Mouse (Mus musculus) monocyte, adult 2 months (primary cell): ENCODE results near the gene Nhsl1.

Source experiments
- DNase-seq, 2 experiments: peaks; one replicate each; pipeline ENCODE4 v3.0.0; 2022; ENCODE audit warnings: low spot score in 2 of 2, low read depth in 1 of 2

The Nhsl1 gene

GRCm38 (mm10) chr10:18394270-18394669, 75.5 kb downstream of the Nhsl1 start:
- DNase-seq: no peak

- no peak for DNase-seq
Observed at GRCm38 (mm10) chr10:18400089-18400644, 81.4 kb downstream of the Nhsl1 start.

GRCm38 (mm10) chr10:18400998-18401397, 82.2 kb downstream of the Nhsl1 start:
- no peak for DNase-seq

DNA sequence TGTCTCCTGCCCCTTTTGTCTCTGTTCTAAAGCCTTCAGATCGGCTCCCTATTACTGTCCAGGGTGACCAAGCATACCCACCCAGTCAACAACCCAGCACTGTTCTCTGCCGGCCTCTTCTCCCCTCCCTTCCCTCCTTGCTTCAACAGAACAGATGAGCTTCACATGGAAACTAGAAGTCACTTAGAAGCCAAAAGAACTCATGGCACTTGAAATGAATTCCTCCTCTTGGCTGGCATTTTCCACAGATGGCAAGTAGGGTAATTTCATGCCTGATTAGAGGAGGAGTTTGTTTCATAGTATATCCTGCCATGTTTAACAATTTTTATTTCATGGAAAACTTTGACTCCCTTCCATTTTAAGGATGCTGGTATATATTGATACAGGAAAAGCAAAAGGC, 85.2 kb downstream of the Nhsl1 start:
- DNase-seq: no peak

DNA sequence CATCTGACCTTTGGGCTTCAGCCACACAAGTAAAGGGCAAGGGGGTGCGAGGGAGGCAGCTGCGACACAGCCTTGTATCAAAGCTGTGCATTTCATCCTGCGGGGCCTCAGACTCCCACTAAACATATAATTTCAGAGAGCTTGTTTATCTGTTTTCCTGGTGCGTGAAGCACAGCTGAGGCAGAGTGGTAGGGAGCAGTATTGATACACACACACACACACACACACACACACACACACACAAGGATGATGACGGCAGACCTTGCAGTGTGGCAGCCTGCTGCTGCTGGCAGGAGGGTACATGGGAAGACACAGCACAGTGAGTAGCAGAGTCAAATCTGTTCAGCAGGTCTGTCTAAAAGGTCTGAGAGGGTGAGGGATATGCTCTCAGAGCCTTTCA, 85.9 kb downstream of the Nhsl1 start:
- DNase-seq: no peak

DNA sequence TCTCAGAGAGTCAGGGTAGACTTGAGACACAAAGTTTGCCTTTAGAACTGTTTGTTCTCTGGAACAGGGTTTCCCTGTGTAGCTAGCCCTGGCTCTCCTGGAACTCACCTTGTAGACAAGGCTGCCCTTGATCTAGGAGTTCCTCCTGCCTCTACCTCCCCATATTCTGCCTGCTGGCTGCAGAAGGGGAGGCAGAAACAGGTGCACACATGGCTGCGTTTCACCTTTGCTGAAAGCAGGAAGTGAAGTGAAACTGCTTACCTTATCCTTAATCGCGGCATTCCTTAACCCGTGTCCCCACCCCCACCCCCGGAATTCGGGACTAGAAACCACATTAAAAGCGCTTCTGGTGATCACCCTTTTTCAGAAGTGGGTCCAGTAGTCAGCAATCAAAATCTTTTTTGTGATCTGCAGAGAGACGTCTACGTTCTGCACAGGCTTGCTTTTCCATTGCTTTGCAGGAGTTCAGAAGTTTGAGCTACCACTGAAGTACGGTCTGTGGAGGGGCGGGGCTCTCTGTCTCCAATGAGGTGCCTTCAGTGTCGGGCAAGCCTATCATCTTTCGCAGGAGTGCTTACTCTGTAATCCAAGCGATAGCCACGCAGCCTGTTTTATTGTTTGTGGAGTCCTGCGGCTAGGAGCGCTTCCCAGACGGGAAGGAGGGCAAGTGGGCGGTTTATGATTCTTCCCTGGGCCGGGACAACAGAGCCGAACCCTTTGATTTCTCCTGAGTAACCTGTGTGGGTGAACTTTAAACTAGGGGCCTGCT, 88.5 kb downstream of the Nhsl1 start:
- DNase-seq: no peak

DNA sequence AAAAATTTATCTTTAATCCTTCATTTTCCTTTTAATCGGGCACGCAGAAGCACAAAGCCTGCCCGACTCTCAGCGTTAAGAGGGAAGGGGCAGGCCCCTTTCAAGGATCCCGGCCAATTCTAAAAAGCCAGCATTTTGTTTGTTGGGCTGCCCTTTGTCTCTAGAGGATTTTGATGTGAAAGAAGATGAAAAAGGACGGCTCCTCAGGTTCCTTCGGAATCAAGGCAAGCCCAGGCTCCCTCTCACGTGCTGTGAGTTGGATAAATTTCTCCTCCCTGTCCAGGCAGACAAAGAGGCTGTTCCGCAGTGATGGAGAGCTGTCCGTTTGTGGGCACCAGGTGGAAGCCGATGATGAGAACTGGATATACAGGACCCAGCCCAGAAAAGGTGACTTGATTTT, 89.3 kb downstream of the Nhsl1 start:
- DNase-seq: no peak

DNA sequence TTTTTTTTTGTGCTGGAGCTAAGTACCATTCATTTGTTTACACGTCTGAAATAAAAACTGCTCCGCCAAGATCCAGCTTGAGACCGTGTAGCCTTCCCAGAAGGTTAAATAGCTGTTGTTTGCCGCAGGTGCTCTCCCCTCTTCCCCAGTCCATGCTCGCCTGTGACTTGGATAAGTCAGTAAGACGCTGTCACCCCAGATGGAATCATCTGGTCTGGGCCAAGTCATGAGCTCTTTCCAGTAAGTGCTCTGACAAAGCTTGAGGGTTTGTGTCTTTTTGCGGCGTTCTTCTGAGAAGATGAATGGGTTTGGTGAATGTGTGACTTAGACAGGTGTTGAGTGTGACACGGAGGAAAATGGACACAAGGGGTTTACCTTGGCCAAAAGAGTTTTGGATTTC, 89.8 kb downstream of the Nhsl1 start:
- no peak for DNase-seq

DNA sequence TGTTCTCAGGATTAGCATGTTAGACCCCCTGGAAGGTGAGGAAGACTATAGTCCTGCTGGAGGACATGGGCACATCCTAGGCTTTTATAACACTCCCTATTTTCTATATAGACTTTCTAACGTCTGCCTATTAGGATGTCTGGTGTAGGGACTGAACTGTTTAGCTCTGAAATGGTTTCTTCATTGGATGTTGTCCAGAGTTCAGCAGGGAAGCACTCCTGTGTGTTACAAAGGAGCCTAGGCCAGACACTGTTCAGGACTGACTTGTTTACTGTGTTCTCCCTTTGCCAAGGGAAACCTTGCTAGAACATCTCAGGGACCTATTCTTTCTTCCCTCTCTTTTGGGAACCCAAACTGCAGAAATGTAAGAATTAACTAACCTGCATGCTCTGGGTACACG, 90.3 kb downstream of the Nhsl1 start:
- DNase-seq: no peak

- no peak for DNase-seq
Observed at GRCm38 (mm10) chr10:18411266-18411665, 92.5 kb downstream of the Nhsl1 start.

- DNase-seq: no peak
Observed at GRCm38 (mm10) chr10:18415946-18416345, 97.2 kb downstream of the Nhsl1 start.

- DNase-seq: no peak
Observed at GRCm38 (mm10) chr10:18418160-18418559, 99.4 kb downstream of the Nhsl1 start.

- DNase-seq: no peak
Observed at GRCm38 (mm10) chr10:18419508-18419907, 100.7 kb downstream of the Nhsl1 start.

DNA sequence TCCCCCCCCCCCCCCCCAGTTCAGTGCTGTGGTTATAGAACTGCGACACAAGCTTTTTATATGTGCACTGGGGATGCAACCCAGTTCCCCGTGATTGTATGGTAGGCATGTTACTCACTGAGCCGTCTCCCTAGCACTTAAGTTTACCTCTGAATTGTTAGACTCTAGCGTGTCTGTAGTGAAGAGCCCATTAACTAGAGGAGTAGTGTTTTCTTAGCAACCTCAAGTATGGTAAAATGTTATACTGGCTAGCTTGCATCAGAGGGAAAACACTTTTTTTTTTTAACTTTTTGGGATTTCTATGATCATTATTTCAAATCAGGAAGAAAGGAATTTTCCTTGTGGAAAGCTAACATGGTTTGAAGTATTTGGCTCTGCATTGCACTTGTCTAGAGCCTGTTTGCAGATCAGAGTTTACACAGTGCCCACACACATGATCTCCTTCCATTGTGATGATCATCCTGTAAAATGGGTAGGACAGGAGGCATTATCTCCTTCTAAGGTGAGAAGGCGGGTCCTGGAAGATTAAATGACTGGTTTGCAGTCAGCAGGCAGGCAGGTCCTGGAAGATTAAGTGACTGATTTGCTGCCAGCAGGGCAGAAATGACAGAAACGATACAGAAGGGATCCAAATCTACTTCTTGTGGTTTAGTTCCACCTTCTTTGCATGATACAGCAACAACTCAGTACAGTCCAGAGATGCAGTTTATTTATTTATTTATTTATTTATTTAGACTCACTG, 101.6 kb downstream of the Nhsl1 start:
- DNase-seq: no peak

- DNase-seq: no peak
Observed at GRCm38 (mm10) chr10:18422968-18423367, 104.2 kb downstream of the Nhsl1 start.

- DNase-seq: no peak
Observed at GRCm38 (mm10) chr10:18423557-18423956, 104.8 kb downstream of the Nhsl1 start.

- no peak for DNase-seq
Observed at GRCm38 (mm10) chr10:18427866-18428265, 109.1 kb downstream of the Nhsl1 start.

GRCm38 (mm10) chr10:18429533-18429932, 110.7 kb downstream of the Nhsl1 start:
- no peak for DNase-seq

DNA sequence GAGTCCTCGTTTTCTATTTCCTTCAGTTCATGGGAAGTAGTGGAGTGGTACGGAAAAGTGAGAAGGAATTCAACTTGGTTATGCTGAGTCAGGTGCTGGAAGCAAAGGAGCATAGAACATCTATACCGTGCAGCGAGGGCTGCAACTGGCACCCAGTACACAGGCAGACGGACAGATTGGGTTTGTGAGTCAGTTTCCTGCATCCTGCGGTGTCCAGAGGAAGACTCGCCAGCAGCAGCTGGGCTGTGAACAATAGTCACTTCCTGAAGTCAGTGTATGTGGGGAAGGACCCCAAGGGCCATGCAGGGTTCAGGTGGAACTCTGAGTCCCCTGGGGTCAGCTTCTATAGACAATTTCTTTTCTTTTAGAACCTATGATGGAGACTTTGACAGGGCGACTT, 111.4 kb downstream of the Nhsl1 start:
- DNase-seq: no peak

- DNase-seq: no peak
Observed at GRCm38 (mm10) chr10:18430973-18431372, 112.2 kb downstream of the Nhsl1 start.

DNA sequence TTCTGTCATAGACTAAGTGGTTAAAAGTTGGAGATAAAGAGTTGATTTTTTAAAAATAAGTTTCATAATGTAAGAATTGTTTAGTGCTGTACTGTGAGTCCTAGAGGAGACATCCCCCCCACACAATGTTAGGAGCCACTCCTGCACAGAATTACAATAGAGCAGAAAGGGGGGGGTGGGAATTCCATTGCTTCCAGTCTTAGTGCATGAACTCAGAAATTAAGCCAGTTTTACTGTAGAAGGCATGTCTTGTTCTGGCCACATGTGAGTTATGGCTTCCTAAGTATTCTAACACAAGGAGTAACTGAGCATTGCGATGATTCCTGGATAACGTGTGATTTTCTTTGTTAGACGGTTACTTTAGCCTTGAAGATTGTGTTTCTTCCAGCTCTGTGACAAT, 112.8 kb downstream of the Nhsl1 start:
- no peak for DNase-seq

DNA sequence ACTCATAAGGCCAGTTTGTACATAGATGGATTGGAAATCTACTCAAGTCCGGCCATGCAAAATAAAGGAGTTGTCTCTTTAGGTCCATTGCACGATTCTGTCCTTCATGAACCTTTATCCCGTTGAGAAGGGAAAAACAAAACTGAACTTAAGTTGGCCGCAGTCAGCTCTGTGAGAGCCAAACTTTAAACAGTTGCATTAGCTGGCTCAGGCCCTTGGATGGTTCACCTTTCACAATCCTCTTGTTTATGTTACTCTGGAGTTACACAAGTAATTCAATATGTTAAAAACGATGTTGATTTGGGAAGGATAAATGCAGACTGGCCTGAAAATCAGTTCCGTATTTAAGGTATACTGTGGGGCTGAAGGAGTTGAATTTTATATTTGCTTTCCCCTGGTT, 116.7 kb downstream of the Nhsl1 start:
- DNase-seq: no peak
